In the genomic region with DNA sequence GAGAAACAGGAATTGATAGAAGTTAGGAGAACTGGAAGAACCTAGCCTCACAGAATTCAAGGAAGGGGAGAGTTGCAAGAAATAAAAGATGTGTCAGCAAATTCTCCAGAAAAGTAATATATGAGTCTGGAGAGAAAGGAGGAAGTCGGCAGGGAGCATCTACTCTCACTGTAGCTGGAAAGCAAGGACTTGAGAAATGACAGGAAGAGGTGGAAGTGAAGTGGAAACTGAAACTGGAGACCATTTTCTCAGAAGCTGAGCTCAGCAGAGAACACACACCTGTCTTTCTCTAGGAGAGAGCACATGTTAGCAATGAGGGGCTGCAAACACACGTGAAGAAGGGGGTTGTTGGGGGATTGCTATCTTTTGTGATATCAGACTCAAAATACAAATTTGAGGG, we compare ENCODE assay signal across 23 mouse cellular contexts. TPM values are rescaled to one million over a fixed set of nuclear protein-coding genes. Genes with fewer than 3 reads are reported as not detected.
DNase-seq lines count a peak whose midpoint lies in the region; ATAC-seq and TF ChIP-seq lines count a peak whose summit lies in the region.
"Had no signal": no experiment of that assay in that cellular context is flagged by ENCODE, and none has a peak within 500 bp of the region (broad histone marks: within the 10 kb centered on the region; RNA-seq: fewer than 3 reads in every experiment).

No protein-coding gene starts in this region.

- H3K36me3 ChIP-seq in MEL (ENCODE audit: control insufficient read depth in 1 of 2, insufficient read depth in 2 of 2, low read length in 2 of 2), result peaks cover 0 to 15% of the 10 kb centered on the region in 2 experiments; a peak in 2 of 4 replicates
- H3K36me3 ChIP-seq in splenic B cell, adult 2 months (ENCODE audit: control insufficient read depth, insufficient read depth, low read length, poor library complexity, severe bottlenecking), result no peaks in the 10 kb centered on the region
- no peaks in the 10 kb centered on the region for H3K36me3 ChIP-seq in midbrain, embryonic 15.5 days (replicated peaks)
- H3K36me3 ChIP-seq: embryonic facial prominence, embryonic 15.5 days; forebrain, embryonic 10.5 days; liver, embryonic 13.5 days; lung, embryonic 15.5 days; neural tube, embryonic 15.5 days had no signal

- DNase-seq in lung, postnatal 25 days (ENCODE audit: low spot score), result peak; percentile 8
- DNase-seq in lung, postnatal 10 days, result no peak
- DNase-seq in MEL (ENCODE audit: low read depth, low spot score), result peak; percentile 51
- DNase-seq in induced T-regulatory cell, adult 2 months (ENCODE audit: low read depth), result peak; percentile 64
- DNase-seq in splenic B cell, adult 2 months (ENCODE audit: low read depth, low spot score), result peak; percentile 42
- DNase-seq in retina, postnatal 1 day, result no peak
- DNase-seq: adrenal gland, postnatal 25 days; cerebellum, postnatal 10 days; embryo, embryonic 11 days; heart, postnatal 14 days; kidney, adult 8-10 months; kidney, postnatal 4 days; left cerebral cortex, postnatal 4 days; liver, embryonic 13.5 days had no signal

- no peak for ATAC-seq in midbrain, embryonic 15.5 days (replicated peaks)
- ATAC-seq: hindbrain, postnatal 0 days had no signal

- no peaks in the 10 kb centered on the region; a peak in 2 of 4 replicates for H3K27me3 ChIP-seq in MEL (ENCODE audit: control insufficient read depth in 1 of 2, insufficient read depth in 2 of 2, low read length in 2 of 2)
- H3K27me3 ChIP-seq in splenic B cell, adult 2 months (ENCODE audit: control insufficient read depth, insufficient read depth, low read length, poor library complexity, severe bottlenecking), result no peaks in the 10 kb centered on the region
- no peaks in the 10 kb centered on the region for H3K27me3 ChIP-seq in midbrain, embryonic 15.5 days (replicated peaks)
- H3K27me3 ChIP-seq: embryonic facial prominence, embryonic 15.5 days; liver, embryonic 13.5 days; lung, embryonic 15.5 days; neural tube, embryonic 15.5 days had no signal

- peak overlapping the region in 1 of 2 experiments; percentile 3; a peak in 1 of 4 replicates for H3K4me3 ChIP-seq in MEL (ENCODE audit: control insufficient read depth in 1 of 2, insufficient read depth in 1 of 2, low read depth in 2 of 2, low read length in 2 of 2)
- H3K4me3 ChIP-seq in midbrain, embryonic 15.5 days, result no peak overlapping the region
- H3K4me3 ChIP-seq: embryonic facial prominence, embryonic 15.5 days; forebrain, embryonic 10.5 days; heart, adult 2 months; liver, embryonic 13.5 days; lung, embryonic 15.5 days; neural tube, embryonic 15.5 days had no signal

- no peak overlapping the region for H3K27ac ChIP-seq in MEL (ENCODE audit: control insufficient read depth, low read depth, low read length)
- no peak overlapping the region for H3K27ac ChIP-seq in midbrain, embryonic 15.5 days
- H3K27ac ChIP-seq: embryonic facial prominence, embryonic 15.5 days; forebrain, embryonic 10.5 days; heart, adult 2 months; hindbrain, postnatal 0 days; liver, embryonic 13.5 days; lung, embryonic 15.5 days; neural tube, embryonic 15.5 days had no signal

- H3K9ac ChIP-seq in MEL (ENCODE audit: control insufficient read depth, low read depth, low read length, poor library complexity, severe bottlenecking), result no peak overlapping the region
- H3K9ac ChIP-seq in midbrain, embryonic 15.5 days, result no peak overlapping the region
- H3K9ac ChIP-seq: embryonic facial prominence, embryonic 15.5 days; liver, embryonic 13.5 days; lung, embryonic 15.5 days; neural tube, embryonic 15.5 days had no signal

- H3K4me1 ChIP-seq in MEL (ENCODE audit: control insufficient read depth in 1 of 2, insufficient read depth in 2 of 2, low read length in 2 of 2), result peaks cover 0 to 19% of the 10 kb centered on the region in 2 experiments; a peak in 3 of 4 replicates
- H3K4me1 ChIP-seq in midbrain, embryonic 15.5 days, result no peaks in the 10 kb centered on the region
- H3K4me1 ChIP-seq: embryonic facial prominence, embryonic 15.5 days; forebrain, embryonic 10.5 days; liver, embryonic 13.5 days; lung, embryonic 15.5 days; neural tube, embryonic 15.5 days had no signal

- 80% methylated on average over 2 of the region's 2 CpGs for WGBS in midbrain, embryonic 15.5 days

- TF ChIP-seq CTCF in MEL (IDR thresholded peaks at IDR 0.05 in 2 of 3, conservative IDR thresholded peaks at IDR 0.05 in 1 of 3; ENCODE audit: control insufficient read depth in 1 of 3, insufficient read depth in 1 of 3, low read depth in 2 of 3, low read length in 3 of 3, poor library complexity in 1 of 3, severe bottlenecking in 1 of 3), result no peak

- H3K4me2 ChIP-seq in midbrain, embryonic 15.5 days, result no peak overlapping the region
- H3K4me2 ChIP-seq: embryonic facial prominence, embryonic 15.5 days; liver, embryonic 13.5 days; lung, embryonic 15.5 days; midbrain, embryonic 11.5 days; neural tube, embryonic 15.5 days had no signal

- TF ChIP-seq POLR2A in MEL (IDR thresholded peaks at IDR 0.05; ENCODE audit: control insufficient read depth in 1 of 2, insufficient read depth in 1 of 2, low read depth in 1 of 2, low read length in 2 of 2, poor library complexity in 1 of 2), result no peak

- H3K79me2 ChIP-seq in MEL (ENCODE audit: control insufficient read depth, insufficient read depth, low read length, poor library complexity), result no peaks in the 10 kb centered on the region

- no peaks in the 10 kb centered on the region for H3K9me3 ChIP-seq in MEL (replicated peaks; ENCODE audit: insufficient read depth, low read length)
- no peaks in the 10 kb centered on the region for H3K9me3 ChIP-seq in midbrain, embryonic 15.5 days
- H3K9me3 ChIP-seq: embryonic facial prominence, embryonic 15.5 days; forebrain, embryonic 10.5 days; liver, embryonic 13.5 days; lung, embryonic 15.5 days; neural tube, embryonic 15.5 days had no signal

- TF ChIP-seq EP300 in MEL (IDR thresholded peaks at IDR 0.05; ENCODE audit: low read depth in 1 of 2, low read length in 2 of 2), result no peak

- TF ChIP-seq RAD21 in MEL (IDR thresholded peaks at IDR 0.05; ENCODE audit: low read depth, low read length), result no peak

TF ChIP-seq in MEL, 35 proteins besides CTCF, POLR2A, EP300 and RAD21:
- TF ChIP-seq ZNF384 (IDR thresholded peaks at IDR 0.05; ENCODE audit: low read depth, low read length) (no peak), MAFK (IDR thresholded peaks at IDR 0.05; ENCODE audit: borderline replicate concordance, low read depth, low read length) (peak; percentile 70; the same call in 1 of the 2 replicates)
TF ChIP-seq in MEL: peak in this region for 1.

RNA-seq across cellular contexts. Expression of gene Slamf6, which starts 40.1 kb away (rescaled TPM):
- not detected in 2 replicates for total RNA-seq in MEL (2012; rRNA removed)
- under 1 TPM in 1 of 2 experiments, not detected in 1; 0.01 TPM for polyA plus RNA-seq in MEL (2012; ENCODE audit: insufficient read depth in 1 of 2, insufficient read length in 2 of 2, low read depth in 1 of 2, low replicate concordance in 2 of 2, missing spikeins in 1 of 2)
- 0.36 TPM in 1 of 2 replicates, not detected in the other for polyA plus RNA-seq in midbrain, embryonic 15.5 days (2015; fragmentation: Nextera tagmentation; extraction: Ambion mirVana)
- total RNA-seq: gastrocnemius, adult 8-10 months; left cerebral cortex, postnatal 4 days had no signal
- polyA plus RNA-seq: midbrain, embryonic 11.5 days had no signal

Comparison
In these comparisons a context has a peak if more than half of its experiments do, and no peak if none do; other contexts are left out.
1. DNase-seq: peak in lung, postnatal 25 days (single experiment), MEL (single experiment), induced T-regulatory cell, adult 2 months (single experiment) and splenic B cell, adult 2 months (single experiment); none in lung, postnatal 10 days (single experiment) and retina, postnatal 1 day (single experiment).